ENCODE assay signal across 9 mouse cellular contexts in genomic region chr2:94035428-94036331, GRCm38 (mm10). TPM values are rescaled to one million over a fixed set of nuclear protein-coding genes. Genes with fewer than 3 reads are reported as not detected.
A peak's percentile ranks its signal among the peaks of the same experiment; 100 is the strongest.
DNase-seq lines count a peak whose midpoint lies in the region; ATAC-seq and TF ChIP-seq lines count a peak whose summit lies in the region.
"Had no signal": no experiment of that assay in that cellular context is flagged by ENCODE, and none has a peak within 500 bp of the region (broad histone marks: within the 10 kb centered on the region; RNA-seq: fewer than 3 reads in every experiment).

No protein-coding gene starts in this region.

- H3K4me1 ChIP-seq in liver, adult 2 months (ENCODE audit: control insufficient read depth, insufficient read depth, low read length), result peaks cover 1% of the 10 kb centered on the region
- no peaks in the 10 kb centered on the region for H3K4me1 ChIP-seq in neural tube, embryonic 13.5 days (replicated peaks)
- no peaks in the 10 kb centered on the region for H3K4me1 ChIP-seq in thymus, adult 2 months (replicated peaks; ENCODE audit: control insufficient read depth, insufficient read depth, low read length)

- 0 out of 2 replicates have a peak, but pooled peaks cover 4% of the 10 kb centered on the region for H3K79me2 ChIP-seq in liver, adult 2 months (ENCODE audit: control insufficient read depth, insufficient read depth, low read length)

- ATAC-seq in neural tube, embryonic 13.5 days (ENCODE audit: low read depth), result peak; percentile 87

- peaks cover 40% of the 10 kb centered on the region for H3K36me3 ChIP-seq in liver, adult 2 months (ENCODE audit: control insufficient read depth, insufficient read depth, low read length)
- H3K36me3 ChIP-seq in neural tube, embryonic 13.5 days, result peaks cover 23% of the 10 kb centered on the region
- no peaks in the 10 kb centered on the region for H3K36me3 ChIP-seq in thymus, adult 2 months (ENCODE audit: control insufficient read depth, insufficient read depth, low read length)

- H3K9ac ChIP-seq in liver, adult 2 months (ENCODE audit: low read depth, low read length), result no peak overlapping the region
- no peak overlapping the region for H3K9ac ChIP-seq in neural tube, embryonic 13.5 days

- no peaks in the 10 kb centered on the region for H3K9me3 ChIP-seq in neural tube, embryonic 13.5 days

- WGBS in liver, adult 2 months, result 72% methylated on average over 9 of the region's 9 CpGs
- 68% methylated on average over 9 of the region's 9 CpGs for WGBS in neural tube, embryonic 13.5 days
- WGBS in thymus, adult 2 months, result 84% methylated on average over 9 of the region's 9 CpGs

- no peak for TF ChIP-seq POLR2A in liver, adult 2 months (IDR thresholded peaks at IDR 0.05; ENCODE audit: extremely low read depth, insufficient read depth, low read length)
- TF ChIP-seq POLR2A in thymus, adult 2 months (IDR thresholded peaks at IDR 0.05; ENCODE audit: control insufficient read depth, extremely low read depth, insufficient read depth, low read length, poor library complexity), result no peak

- peak; percentile 71 for TF ChIP-seq CTCF in liver, adult 2 months (IDR thresholded peaks at IDR 0.05; ENCODE audit: low read depth, low read length)
- TF ChIP-seq CTCF in thymus, adult 2 months (IDR thresholded peaks at IDR 0.05; ENCODE audit: borderline replicate concordance, control insufficient read depth, extremely low read depth, insufficient read depth, low read length, poor library complexity), result no peak

- peak; percentile 58 for DNase-seq in A20 (ENCODE audit: low read depth, low spot score)
- DNase-seq in T-cell, adult 2 months (ENCODE audit: low spot score), result peak; percentile 18
- peak; percentile 89 to 90 for DNase-seq in cerebellum, postnatal 25 days
- peak; percentile 85 to 92 for DNase-seq in frontal cortex, postnatal 36 days (ENCODE audit: low spot score in 2 of 2)
- DNase-seq in kidney, adult 8-10 months, result peak; percentile 30 to 76
- peak; percentile 41 for DNase-seq in liver, adult 2 months (ENCODE audit: extremely low read depth, low read depth, low spot score)
- DNase-seq in thymus, adult 2 months, result peak; percentile 59

- H3K4me2 ChIP-seq in neural tube, embryonic 13.5 days, result no peak overlapping the region

- no peaks in the 10 kb centered on the region for H3K27me3 ChIP-seq in liver, adult 2 months (ENCODE audit: control insufficient read depth, insufficient read depth, low read length)
- no peaks in the 10 kb centered on the region for H3K27me3 ChIP-seq in neural tube, embryonic 13.5 days
- H3K27me3 ChIP-seq in thymus, adult 2 months (ENCODE audit: control insufficient read depth, insufficient read depth, low read length), result no peaks in the 10 kb centered on the region

- H3K27ac ChIP-seq in liver, adult 2 months (replicated peaks; ENCODE audit: insufficient read depth, low read depth, low read length), result no peak overlapping the region; the same call in 1 of the 2 replicates
- H3K27ac ChIP-seq in neural tube, embryonic 13.5 days (replicated peaks), result no peak overlapping the region
- H3K27ac ChIP-seq in thymus, adult 2 months (ENCODE audit: control insufficient read depth, insufficient read depth, low read length), result no peak overlapping the region

- H3K4me3 ChIP-seq in liver, adult 2 months (ENCODE audit: insufficient read depth, low read depth, low read length), result no peak overlapping the region
- H3K4me3 ChIP-seq in neural tube, embryonic 13.5 days, result no peak overlapping the region
- H3K4me3 ChIP-seq in thymus, adult 2 months (ENCODE audit: control insufficient read depth, insufficient read depth, low read length), result no peak overlapping the region

RNA-seq across cellular contexts. Expression of gene Alkbh3, which starts 25.1 kb away (rescaled TPM):
- total RNA-seq in liver, adult 2 months (2014; rRNA removed), result 24.9 and 27.9 TPM in 2 replicates
- polyA plus RNA-seq in liver, adult 2 months (2012; rRNA removed), result 33.0 and 33.6 TPM in 2 replicates
- 43.4 and 43.8 TPM in 2 replicates for polyA plus RNA-seq in neural tube, embryonic 13.5 days (2015; fragmentation: Nextera tagmentation; extraction: Ambion mirVana)
- 44.5 and 54.3 TPM in 2 replicates for polyA plus RNA-seq in thymus, adult 2 months (2012; rRNA removed)

RNA-seq across cellular contexts. Expression of gene Gm27027, which starts 39.5 kb away (rescaled TPM):
- total RNA-seq in liver, adult 2 months (2014; rRNA removed), result not detected in 2 replicates
- not detected in 2 replicates for polyA plus RNA-seq in liver, adult 2 months (2012; rRNA removed)
- polyA plus RNA-seq in neural tube, embryonic 13.5 days (2015; fragmentation: Nextera tagmentation; extraction: Ambion mirVana), result not detected in 2 replicates
- not detected in 2 replicates for polyA plus RNA-seq in thymus, adult 2 months (2012; rRNA removed)
- polyA plus RNA-seq: gonadal fat pad, adult 2 months had no signal

Comparison
In these comparisons a context has a peak if more than half of its experiments do, and no peak if none do; other contexts are left out.
1. DNase-seq: peak in every context shown above with its lines; median percentile 90 in cerebellum, postnatal 25 days; 88 in frontal cortex, postnatal 36 days; 59 in thymus, adult 2 months; 58 in A20; 53 in kidney, adult 8-10 months; 41 in liver, adult 2 months; 18 in T-cell, adult 2 months.